Comparison of ENCODE assay signal across 13 mouse cellular contexts in the genomic region with DNA sequence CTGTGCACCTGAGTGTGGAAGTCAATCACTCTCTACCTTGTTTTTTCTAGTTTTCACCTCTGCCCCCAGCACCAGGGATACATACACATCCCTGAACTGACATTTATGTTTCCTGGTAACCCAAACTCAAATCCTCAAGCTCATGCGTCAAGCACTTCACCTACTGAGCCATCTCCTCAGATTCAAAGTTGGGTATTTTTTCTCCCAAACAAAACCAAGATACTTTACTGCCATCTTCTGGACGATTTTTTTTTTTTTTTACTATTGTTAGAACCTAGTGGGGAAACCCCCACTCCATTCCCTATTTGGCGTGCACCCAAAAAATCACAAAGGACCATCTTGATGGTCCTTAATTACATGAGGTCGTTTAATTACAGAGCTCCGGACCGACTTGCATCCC. TPM values are rescaled to one million over a fixed set of nuclear protein-coding genes. Genes with fewer than 3 reads are reported as not detected.
DNase-seq lines count a peak whose midpoint lies in the region; ATAC-seq and TF ChIP-seq lines count a peak whose summit lies in the region.
"Had no signal": no experiment of that assay in that cellular context is flagged by ENCODE, and none has a peak within 500 bp of the region (broad histone marks: within the 10 kb centered on the region; RNA-seq: fewer than 3 reads in every experiment).

No protein-coding gene starts in this region.

- H3K4me2 ChIP-seq in limb, embryonic 14.5 days (replicated peaks; ENCODE audit: low read depth, low read length, severe bottlenecking): no peak overlapping the region
- H3K4me2 ChIP-seq: embryonic facial prominence, embryonic 13.5 days; stomach, embryonic 15.5 days had no signal

- H3K27me3 ChIP-seq in limb, embryonic 14.5 days (ENCODE audit: control insufficient read depth, insufficient read depth, low read length): no peaks in the 10 kb centered on the region
- H3K27me3 ChIP-seq: embryonic facial prominence, embryonic 13.5 days; stomach, embryonic 15.5 days had no signal

- no peak for TF ChIP-seq POLR2A in limb, embryonic 14.5 days (IDR thresholded peaks at IDR 0.05; ENCODE audit: borderline replicate concordance, extremely low read depth, insufficient read depth, insufficient read length)

- no peaks in the 10 kb centered on the region for H3K36me3 ChIP-seq in limb, embryonic 14.5 days (ENCODE audit: control insufficient read depth, insufficient read depth, low read length)
- H3K36me3 ChIP-seq: embryonic facial prominence, embryonic 13.5 days; stomach, embryonic 15.5 days had no signal

- H3K4me3 ChIP-seq in limb, embryonic 14.5 days (replicated peaks; ENCODE audit: low read length): no peak overlapping the region
- H3K4me3 ChIP-seq: embryonic facial prominence, embryonic 13.5 days; stomach, embryonic 15.5 days had no signal

- H3K9ac ChIP-seq in limb, embryonic 14.5 days (ENCODE audit: low read depth, low read length, severe bottlenecking): no peak overlapping the region
- H3K9ac ChIP-seq: embryonic facial prominence, embryonic 13.5 days; liver, embryonic 14.5 days; stomach, embryonic 15.5 days had no signal

- peak; percentile 19 to 36 for DNase-seq in cerebellum, postnatal 10 days
- DNase-seq in cerebellum, adult 11-12 months: no peak
- peak; percentile 20 for DNase-seq in left cerebral cortex, postnatal 4 days
- no peak for DNase-seq in left cerebral cortex, postnatal 36 days (ENCODE audit: low spot score in 2 of 2)
- DNase-seq in Muller cell, postnatal 12 days (ENCODE audit: inconsistent ontology term): peak; percentile 32
- DNase-seq in limb, embryonic 14.5 days (ENCODE audit: low spot score): peak; percentile 40
- no peak for DNase-seq in right cerebral cortex, postnatal 36 days (ENCODE audit: low spot score in 2 of 2)
- DNase-seq in cerebellum, adult 9-11 months: no peak
- DNase-seq: B cell, adult 2 months; heart, adult 11 months had no signal

- H3K27ac ChIP-seq in limb, embryonic 14.5 days (replicated peaks; ENCODE audit: low read depth, low read length): no peak overlapping the region
- H3K27ac ChIP-seq: embryonic facial prominence, embryonic 13.5 days; liver, embryonic 14.5 days; stomach, embryonic 15.5 days had no signal

- ATAC-seq in limb, embryonic 14.5 days (ENCODE audit: low FRiP score, low read depth): no peak

- peaks cover 5% of the 10 kb centered on the region; the same call in 1 of the 2 replicates for H3K4me1 ChIP-seq in limb, embryonic 14.5 days (ENCODE audit: control insufficient read depth, insufficient read depth, low read length)
- H3K4me1 ChIP-seq: stomach, embryonic 15.5 days had no signal

- 18% methylated on average over 6 of the region's 6 CpGs for WGBS in limb, embryonic 14.5 days

- intact Hi-C loops in left cerebral cortex, postnatal 4 days (cut with DNase I): loop anchor here (5.0 to 10.0 kb wide), 2 partner anchors 37 to 304 kb away; a partner anchor contains a TSS
- intact Hi-C loops in left cerebral cortex, postnatal 36 days (cut with DNase I): loop anchor here (1.0 kb wide), 1 partner anchor 300 kb away; no protein-coding TSS in a partner anchor

- no peaks in the 10 kb centered on the region for H3K9me3 ChIP-seq in limb, embryonic 14.5 days (ENCODE audit: control insufficient read depth, low read length)
- H3K9me3 ChIP-seq: embryonic facial prominence, embryonic 13.5 days; stomach, embryonic 15.5 days had no signal

RNA-seq across cellular contexts. Expression of a gene that starts 10.8 kb away (rescaled TPM):
- total RNA-seq in left cerebral cortex, postnatal 4 days (2021): 10 to 100 TPM; 15.0 to 16.6 TPM
- total RNA-seq in left cerebral cortex, postnatal 36 days (2021): 10 to 100 TPM; 17.4 to 22.3 TPM
- polyA plus RNA-seq in limb, embryonic 14.5 days (2012; rRNA removed): 51.3 and 52.7 TPM in 2 replicates
- 40.0 and 42.3 TPM in 2 replicates for polyA plus RNA-seq in limb, embryonic 14.5 days (2014; fragmentation: Nextera tagmentation; extraction: Ambion mirVana)

RNA-seq across cellular contexts. Expression of a gene that starts 14.8 kb away (rescaled TPM):
- total RNA-seq in left cerebral cortex, postnatal 4 days (2021): 10 to 100 TPM; 17.0 to 19.4 TPM
- 10 to 100 TPM; 18.9 to 23.0 TPM for total RNA-seq in left cerebral cortex, postnatal 36 days (2021)
- 23.9 and 26.7 TPM in 2 replicates for polyA plus RNA-seq in limb, embryonic 14.5 days (2012; rRNA removed)
- 18.0 and 22.2 TPM in 2 replicates for polyA plus RNA-seq in limb, embryonic 14.5 days (2014; fragmentation: Nextera tagmentation; extraction: Ambion mirVana)

Comparison
In these comparisons a context has a peak if more than half of its experiments do, and no peak if none do; other contexts are left out.
1. DNase-seq: peak in cerebellum, postnatal 10 days (2 of 2), left cerebral cortex, postnatal 4 days (single experiment), Muller cell, postnatal 12 days (single experiment) and limb, embryonic 14.5 days (single experiment); none in cerebellum, adult 11-12 months (single experiment), left cerebral cortex, postnatal 36 days (0 of 2), right cerebral cortex, postnatal 36 days (0 of 2) and cerebellum, adult 9-11 months (single experiment).